In genomic region chr12:86881809-86882278, GRCm38 (mm10) we compare ENCODE assay signal across 8 mouse cellular contexts. TPM values are rescaled to one million over a fixed set of nuclear protein-coding genes. Genes with fewer than 3 reads are reported as not detected.
A peak's percentile ranks its signal among the peaks of the same experiment; 100 is the strongest.
DNase-seq lines count a peak whose midpoint lies in the region; ATAC-seq and TF ChIP-seq lines count a peak whose summit lies in the region.

No protein-coding gene starts in this region.

- H3K9me3 ChIP-seq in kidney, embryonic 14.5 days (ENCODE audit: control insufficient read depth, low read length) = no peaks in the 10 kb centered on the region
- no peaks in the 10 kb centered on the region for H3K9me3 ChIP-seq in hindbrain, embryonic 11.5 days (ENCODE audit: control insufficient read depth, low read length)
- no peaks in the 10 kb centered on the region for H3K9me3 ChIP-seq in lung, embryonic 16.5 days (ENCODE audit: control insufficient read depth, low read length)

- TF ChIP-seq CTCF in bone marrow, adult 2 months (IDR thresholded peaks at IDR 0.05; ENCODE audit: control insufficient read depth, insufficient read depth, low read length) = no peak

- no peak for DNase-seq in kidney, adult 11 months
- no peak for DNase-seq in hindbrain, embryonic 11.5 days (ENCODE audit: low spot score)
- DNase-seq in ovary, adult 18-20 months (ENCODE audit: low spot score) = no peak
- no peak for DNase-seq in layer of hippocampus, adult 9-10 months (ENCODE audit: low spot score)

- peak overlapping the region; percentile 96 for H3K4me2 ChIP-seq in kidney, embryonic 14.5 days (replicated peaks; ENCODE audit: low read depth, low read length)
- H3K4me2 ChIP-seq in hindbrain, embryonic 11.5 days (replicated peaks; ENCODE audit: low read depth, low read length) = peak overlapping the region; percentile 97
- peak overlapping the region; percentile 67 for H3K4me2 ChIP-seq in lung, embryonic 16.5 days (ENCODE audit: low read depth, low read length)

- peak overlapping the region; percentile 86 for H3K9ac ChIP-seq in kidney, embryonic 14.5 days (ENCODE audit: low read depth, low read length)
- peak overlapping the region; percentile 96 for H3K9ac ChIP-seq in hindbrain, embryonic 11.5 days (ENCODE audit: low read depth, low read length)
- peak overlapping the region; percentile 100 for H3K9ac ChIP-seq in lung, embryonic 16.5 days (ENCODE audit: low read length)

- H3K4me3 ChIP-seq in kidney, embryonic 14.5 days (ENCODE audit: low read length) = peak overlapping the region; percentile 63
- H3K4me3 ChIP-seq in bone marrow, adult 2 months (replicated peaks; ENCODE audit: control insufficient read depth, low read depth, low read length) = no peak overlapping the region
- H3K4me3 ChIP-seq in hindbrain, embryonic 11.5 days (ENCODE audit: low read depth, low read length) = peak overlapping the region; percentile 89
- peak overlapping the region; percentile 98 for H3K4me3 ChIP-seq in lung, embryonic 16.5 days (ENCODE audit: low read length)

- H3K27ac ChIP-seq in kidney, embryonic 14.5 days (ENCODE audit: low read depth, low read length) = peak overlapping the region; percentile 100; the same call in 1 of the 2 replicates
- peak overlapping the region; percentile 8; the same call in 1 of the 2 replicates for H3K27ac ChIP-seq in bone marrow, adult 2 months (ENCODE audit: control insufficient read depth, insufficient read depth, low read depth, low read length, poor library complexity)
- H3K27ac ChIP-seq in hindbrain, embryonic 11.5 days (ENCODE audit: low read depth, low read length) = peak overlapping the region; percentile 99
- peak overlapping the region; percentile 100; the same call in 1 of the 2 replicates for H3K27ac ChIP-seq in lung, embryonic 16.5 days (ENCODE audit: low read length)

- no peaks in the 10 kb centered on the region for H3K27me3 ChIP-seq in kidney, embryonic 14.5 days (ENCODE audit: control insufficient read depth, insufficient read depth, low read length)
- H3K27me3 ChIP-seq in hindbrain, embryonic 11.5 days (ENCODE audit: control insufficient read depth, insufficient read depth, low read length) = no peaks in the 10 kb centered on the region; the same call in 1 of the 2 replicates
- H3K27me3 ChIP-seq in lung, embryonic 16.5 days (ENCODE audit: control insufficient read depth, insufficient read depth, low read depth, low read length) = no peaks in the 10 kb centered on the region

- TF ChIP-seq POLR2A in bone marrow, adult 2 months (IDR thresholded peaks at IDR 0.05; ENCODE audit: borderline replicate concordance, control insufficient read depth, low read depth, low read length) = no peak

- no peak for ATAC-seq in kidney, embryonic 14.5 days (ENCODE audit: low FRiP score, low TSS enrichment)
- no peak for ATAC-seq in hindbrain, embryonic 11.5 days (ENCODE audit: low FRiP score)
- no peak for ATAC-seq in lung, embryonic 16.5 days (ENCODE audit: low read depth)
- ATAC-seq in granulocyte monocyte progenitor cell, adult 5-6 weeks (replicated peaks; ENCODE audit: poor library complexity, severe bottlenecking) = no peak

- H3K36me3 ChIP-seq in kidney, embryonic 14.5 days (ENCODE audit: control insufficient read depth, insufficient read depth, low read length) = peaks cover 11% of the 10 kb centered on the region; the same call in 1 of the 2 replicates
- no peaks in the 10 kb centered on the region for H3K36me3 ChIP-seq in hindbrain, embryonic 11.5 days (ENCODE audit: control insufficient read depth, insufficient read depth, low read length)
- H3K36me3 ChIP-seq in lung, embryonic 16.5 days (ENCODE audit: control insufficient read depth, insufficient read depth, low read length) = 0 out of 2 replicates have a peak, but pooled peaks cover 4% of the 10 kb centered on the region

- 5% methylated on average over 32 of the region's 33 CpGs for WGBS in kidney, embryonic 14.5 days
- 66% methylated on average over 33 of the region's 33 CpGs for WGBS in bone marrow, adult 2 months
- WGBS in hindbrain, embryonic 11.5 days = 8% methylated on average over 32 of the region's 33 CpGs
- 7% methylated on average over 30 of the region's 33 CpGs for WGBS in lung, embryonic 16.5 days

- H3K4me1 ChIP-seq in kidney, embryonic 14.5 days (ENCODE audit: control insufficient read depth, insufficient read depth, low read length) = peaks cover 36% of the 10 kb centered on the region
- H3K4me1 ChIP-seq in bone marrow, adult 2 months (ENCODE audit: control insufficient read depth, insufficient read depth, low read length) = no peaks in the 10 kb centered on the region; the same call in 1 of the 2 replicates
- H3K4me1 ChIP-seq in hindbrain, embryonic 11.5 days (replicated peaks; ENCODE audit: control insufficient read depth, insufficient read depth, low read length) = peaks cover 7% of the 10 kb centered on the region
- peaks cover 42% of the 10 kb centered on the region for H3K4me1 ChIP-seq in lung, embryonic 16.5 days (replicated peaks; ENCODE audit: control insufficient read depth, insufficient read depth, low read length)

RNA-seq across cellular contexts. Expression of gene Irf2bpl, which starts 2.8 kb away (rescaled TPM):
- 25.8 and 34.8 TPM in 2 replicates for polyA plus RNA-seq in kidney, embryonic 14.5 days (2014; fragmentation: Nextera tagmentation; extraction: Ambion mirVana)
- 1.7 and 3.4 TPM in 2 replicates for polyA plus RNA-seq in bone marrow, adult 2 months (2011; ENCODE audit: insufficient read depth, insufficient read length, low replicate concordance, missing spikeins)
- 16.0 and 21.3 TPM in 2 replicates for polyA plus RNA-seq in hindbrain, embryonic 11.5 days (2014; fragmentation: Nextera tagmentation; extraction: Ambion mirVana)
- polyA plus RNA-seq in lung, embryonic 16.5 days (2015; fragmentation: Nextera tagmentation; extraction: Ambion mirVana) = 28.8 and 34.2 TPM in 2 replicates
- 1.2 and 1.8 TPM in 2 replicates for total RNA-seq in granulocyte monocyte progenitor cell, adult 5-6 weeks (2014; fragmentation: Nextera tagmentation)
- total RNA-seq in granulocyte monocyte progenitor cell, adult 5-6 weeks (2017) = 0.15 and 0.78 TPM in 2 replicates

Comparison
In these comparisons a context has a peak if more than half of its experiments do, and no peak if none do; other contexts are left out.
1. H3K27ac ChIP-seq: peak in every context shown above with its lines; median percentile 100 in kidney, embryonic 14.5 days; 100 in lung, embryonic 16.5 days; 99 in hindbrain, embryonic 11.5 days; 8 in bone marrow, adult 2 months.